Mouse (Mus musculus) layer of hippocampus, postnatal 36 days (tissue): ENCODE measurements around the gene Maml2. TPM values are rescaled to one million over a fixed set of nuclear protein-coding genes. Genes with fewer than 3 reads are reported as not detected.

Experiments used
- microRNA-seq, 2 experiments: library from miRNA; unstranded; fragments of <30 nt; microRNA quantifications; one replicate each; pipeline ENCODE4 v1.2.0; 2021
- total RNA-seq, 2 experiments: library from RNA; stranded (reverse); gene quantifications; 2 replicates each; pipeline ENCODE4 v1.2.3; 2021

Maml2 gene
- total RNA-seq, 2 experiments from 2014 or later = 21.2 to 28.9 TPM

Small RNA genes within 50 kb of the gene (microRNA-seq; reads per million reads assigned to microRNA genes)
- gene Gm22643 = 0 reads per million in 2 experiments

Other genes starting within 250 kb of the Maml2 start
- gene Jrkl, start 52.1 kb upstream of the Maml2 start, total RNA-seq = 10 to 100 TPM; 10.5 to 11.6 TPM
- gene Ccdc82, start 51.0 kb upstream of the Maml2 start, total RNA-seq = 10 to 100 TPM; 14.7 to 17.2 TPM
- gene Gm17571, start 148.8 kb downstream of the Maml2 start, total RNA-seq = not detected